Mouse (Mus musculus): ENCODE results near the gene Cemip. TPM values are rescaled to one million over a fixed set of nuclear protein-coding genes. Genes with fewer than 3 reads are reported as not detected.

The Cemip gene
- polyA plus RNA-seq, 1 experiment, result 11.2 TPM

DNA sequence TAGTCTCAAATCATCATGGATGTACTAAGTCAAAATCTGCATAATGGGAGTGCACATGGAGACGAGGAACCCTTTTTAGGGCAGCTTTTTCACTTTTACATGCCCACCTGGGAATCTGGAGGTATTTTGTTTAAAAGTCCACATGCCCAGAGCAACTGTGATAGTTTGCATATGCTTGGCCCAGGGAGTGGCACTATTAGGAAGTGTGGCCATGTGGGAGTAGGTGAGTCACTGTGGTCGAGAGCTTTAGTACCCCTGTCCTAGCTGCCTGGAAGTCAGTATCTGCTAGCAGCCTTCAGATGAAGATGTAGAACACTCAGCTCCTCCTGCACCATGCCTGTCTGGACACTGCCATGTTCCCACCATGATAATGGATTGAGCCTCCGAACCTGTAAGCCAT, 14.4 kb upstream of the Cemip start:
- Histone ChIP-seq H3K27me3 (ENCODE audit: control insufficient read depth, insufficient read depth, insufficient read length) (no peaks in the 10 kb centered on the region), H3K79me2 (ENCODE audit: control insufficient read depth, insufficient read depth) (no peaks in the 10 kb centered on the region), H3ac (ENCODE audit: control insufficient read depth, insufficient read length) (no peak overlapping the region), H3K4me3 (no peak overlapping the region), H3K4me2 (ENCODE audit: low read depth) (peak overlapping the region; percentile 56), H3K36me3 (ENCODE audit: control insufficient read depth, insufficient read depth) (no peaks in the 10 kb centered on the region)
- TF ChIP-seq POLR2A (IDR thresholded peaks at IDR 0.05; ENCODE audit: insufficient read length, low read depth) (peak; percentile 24), REST (IDR thresholded peaks at IDR 0.05; ENCODE audit: insufficient read depth, insufficient read length) (no peak), USF1 (IDR thresholded peaks at IDR 0.05; ENCODE audit: low read depth) (no peak), POLR2AphosphoS2 (IDR thresholded peaks at IDR 0.05; ENCODE audit: insufficient read length, low read depth) (no peak), MYOG (IDR thresholded peaks at IDR 0.05; ENCODE audit: control insufficient read depth in 1 of 3, insufficient read depth in 1 of 3, insufficient read length in 2 of 3, low read depth in 2 of 3) (peak in 1 of 3 experiments; percentile 19), MYOD1 (IDR thresholded peaks at IDR 0.05; ENCODE audit: control insufficient read depth in 1 of 3, insufficient read length in 2 of 3, low read depth in 2 of 3) (peak in 1 of 3 experiments; percentile 44)

DNA sequence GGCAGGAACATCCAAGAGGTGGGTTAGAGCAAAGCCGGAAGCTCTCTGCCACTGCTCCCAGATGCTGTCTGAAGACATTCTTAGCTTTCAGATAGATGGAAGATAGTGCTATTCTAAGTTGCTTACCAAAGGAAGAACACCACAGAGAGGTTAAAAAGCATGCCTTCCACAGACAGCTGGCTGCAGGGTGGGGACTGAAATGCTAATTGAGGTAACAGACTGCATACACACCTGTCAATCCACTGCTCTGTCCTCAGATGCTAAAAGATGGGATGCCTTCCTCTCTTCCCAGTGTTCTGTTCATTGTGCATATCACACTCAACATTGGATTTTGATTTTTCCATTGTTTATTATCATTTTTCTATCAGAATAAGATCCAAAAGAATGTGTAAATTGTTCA, 11.8 kb upstream of the Cemip start:
- TF ChIP-seq MYOD1 (IDR thresholded peaks at IDR 0.05; ENCODE audit: control insufficient read depth in 1 of 3, insufficient read length in 2 of 3, low read depth in 2 of 3), result peak; percentile 61 to 96 (median 68)
- no peak for TF ChIP-seq POLR2A (IDR thresholded peaks at IDR 0.05; ENCODE audit: insufficient read length, low read depth)
- TF ChIP-seq MYOG (IDR thresholded peaks at IDR 0.05; ENCODE audit: control insufficient read depth in 1 of 3, insufficient read depth in 1 of 3, insufficient read length in 2 of 3, low read depth in 2 of 3), result peak in 2 of 3 experiments; percentile 82 to 91
- TF ChIP-seq POLR2AphosphoS2 (IDR thresholded peaks at IDR 0.05; ENCODE audit: insufficient read length, low read depth), result no peak
- TF ChIP-seq TCF12 (IDR thresholded peaks at IDR 0.05; ENCODE audit: insufficient read depth, poor library complexity, severe bottlenecking), result peak; percentile 75
- TF ChIP-seq TCF3 (IDR thresholded peaks at IDR 0.05; ENCODE audit: insufficient read length, low read depth), result no peak
- Histone ChIP-seq H3K79me2 (ENCODE audit: control insufficient read depth, insufficient read depth) (no peaks in the 10 kb centered on the region), H3K4me3 (no peak overlapping the region), H3K4me2 (ENCODE audit: low read depth) (peak overlapping the region; percentile 39), H3K27me3 (ENCODE audit: control insufficient read depth, insufficient read depth, insufficient read length) (no peaks in the 10 kb centered on the region), H3K36me3 (ENCODE audit: control insufficient read depth, insufficient read depth) (no peaks in the 10 kb centered on the region), H3ac (ENCODE audit: control insufficient read depth, insufficient read length) (no peak overlapping the region)

DNA sequence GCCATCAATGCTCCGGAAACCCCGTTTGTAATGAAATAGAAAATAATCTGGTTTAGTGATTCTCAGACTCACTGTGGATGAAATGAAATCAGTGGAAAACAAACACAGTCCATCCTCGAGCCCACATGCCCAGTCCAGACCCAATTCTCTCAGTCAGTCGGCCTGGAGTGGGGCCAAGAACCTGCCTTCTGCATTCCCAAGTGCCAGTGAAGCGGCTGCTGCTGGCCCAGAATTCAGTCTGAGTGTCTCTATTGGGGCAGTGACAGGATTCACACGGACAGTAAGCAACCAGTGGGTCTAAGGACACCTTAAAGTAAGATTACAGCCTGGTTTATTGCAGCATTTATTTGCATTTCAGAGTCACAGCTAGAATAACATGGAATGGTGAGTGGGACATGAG, 10.2 kb upstream of the Cemip start:
- TF ChIP-seq TCF12 (IDR thresholded peaks at IDR 0.05; ENCODE audit: insufficient read depth, poor library complexity, severe bottlenecking) (no peak), REST (IDR thresholded peaks at IDR 0.05; ENCODE audit: insufficient read depth, insufficient read length) (no peak)
- H3K4me2 ChIP-seq (ENCODE audit: low read depth), result no peak overlapping the region
- no peaks in the 10 kb centered on the region for H3K79me2 ChIP-seq (ENCODE audit: control insufficient read depth, insufficient read depth)
- no peak overlapping the region for H3K4me3 ChIP-seq
- no peaks in the 10 kb centered on the region for H3K27me3 ChIP-seq (ENCODE audit: control insufficient read depth, insufficient read depth, insufficient read length)
- H3K36me3 ChIP-seq (ENCODE audit: control insufficient read depth, insufficient read depth), result no peaks in the 10 kb centered on the region
- H3ac ChIP-seq (ENCODE audit: control insufficient read depth, insufficient read length), result no peak overlapping the region

DNA sequence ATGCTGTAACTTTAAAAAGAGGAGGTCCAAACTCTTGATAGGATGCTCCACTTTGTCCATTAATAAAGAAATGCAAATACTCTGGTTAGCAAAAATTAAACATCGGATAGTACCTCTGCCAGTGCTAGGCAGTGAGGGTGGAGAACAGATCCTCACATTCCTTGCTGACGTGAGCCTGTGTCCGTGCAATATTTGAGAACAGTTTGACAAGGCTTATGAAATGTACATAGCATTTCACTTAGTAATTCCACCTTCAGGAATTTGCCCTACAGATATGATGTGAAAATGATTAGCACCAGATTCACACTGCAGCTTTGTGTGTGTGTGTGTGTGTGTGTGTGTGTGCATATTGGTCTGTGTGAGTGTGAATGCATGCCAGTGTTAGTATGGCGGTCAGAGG, 4.5 kb upstream of the Cemip start:
- H3K36me3 ChIP-seq (ENCODE audit: control insufficient read depth, insufficient read depth), result no peaks in the 10 kb centered on the region
- no peak overlapping the region for H3K4me2 ChIP-seq (ENCODE audit: low read depth)
- H3ac ChIP-seq (ENCODE audit: control insufficient read depth, insufficient read length), result no peak overlapping the region
- no peak overlapping the region for H3K4me3 ChIP-seq
- TF ChIP-seq E2F4 (IDR thresholded peaks at IDR 0.05; ENCODE audit: insufficient read depth), result no peak
- TF ChIP-seq REST (IDR thresholded peaks at IDR 0.05; ENCODE audit: insufficient read depth, insufficient read length), result no peak
- TF ChIP-seq MAX (IDR thresholded peaks at IDR 0.05; ENCODE audit: low read depth), result no peak
- no peak for TF ChIP-seq MYOG (IDR thresholded peaks at IDR 0.05; ENCODE audit: control insufficient read depth in 1 of 3, insufficient read depth in 1 of 3, insufficient read length in 2 of 3, low read depth in 2 of 3)
- no peak for TF ChIP-seq TCF12 (IDR thresholded peaks at IDR 0.05; ENCODE audit: insufficient read depth, poor library complexity, severe bottlenecking)
- TF ChIP-seq USF1 (IDR thresholded peaks at IDR 0.05; ENCODE audit: low read depth), result no peak
- TF ChIP-seq POLR2A (IDR thresholded peaks at IDR 0.05; ENCODE audit: insufficient read length, low read depth), result no peak
- TF ChIP-seq SRF (IDR thresholded peaks at IDR 0.05; ENCODE audit: control insufficient read depth, insufficient read length, low read depth), result no peak
- TF ChIP-seq TCF3 (IDR thresholded peaks at IDR 0.05; ENCODE audit: insufficient read length, low read depth), result no peak
- TF ChIP-seq CEBPB (IDR thresholded peaks at IDR 0.05; ENCODE audit: insufficient read depth, poor library complexity, severe bottlenecking), result no peak
- TF ChIP-seq MYOD1 (IDR thresholded peaks at IDR 0.05; ENCODE audit: control insufficient read depth in 1 of 3, insufficient read length in 2 of 3, low read depth in 2 of 3), result no peak
- TF ChIP-seq POLR2AphosphoS2 (IDR thresholded peaks at IDR 0.05; ENCODE audit: insufficient read length, low read depth), result no peak
- H3K79me2 ChIP-seq (ENCODE audit: control insufficient read depth, insufficient read depth), result no peaks in the 10 kb centered on the region
- H3K27me3 ChIP-seq (ENCODE audit: control insufficient read depth, insufficient read depth, insufficient read length), result no peaks in the 10 kb centered on the region

DNA sequence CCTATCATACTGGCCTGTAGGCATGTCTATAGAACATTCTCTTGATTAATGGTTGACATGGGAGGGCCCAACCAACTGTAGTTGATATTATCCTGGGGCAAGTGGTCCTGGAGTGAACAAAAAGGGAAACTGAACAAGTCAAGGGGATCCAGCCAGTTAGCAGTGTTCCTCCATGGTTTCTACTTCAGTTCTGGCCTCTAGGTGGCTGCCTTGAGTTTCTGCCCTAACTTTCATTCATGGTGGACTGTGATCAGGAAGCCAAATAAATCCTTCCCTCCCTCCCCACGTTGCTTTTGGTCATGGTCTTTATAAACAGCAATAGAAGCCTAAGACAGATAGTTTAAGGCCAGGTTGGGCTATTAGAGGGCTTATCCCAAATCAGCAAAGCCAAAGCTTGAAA, 3.5 kb upstream of the Cemip start:
- TF ChIP-seq TCF12 (IDR thresholded peaks at IDR 0.05; ENCODE audit: insufficient read depth, poor library complexity, severe bottlenecking) (no peak), CEBPB (IDR thresholded peaks at IDR 0.05; ENCODE audit: insufficient read depth, poor library complexity, severe bottlenecking) (no peak)
- Histone ChIP-seq H3K4me2 (ENCODE audit: low read depth) (no peak overlapping the region), H3K36me3 (ENCODE audit: control insufficient read depth, insufficient read depth) (no peaks in the 10 kb centered on the region), H3K27me3 (ENCODE audit: control insufficient read depth, insufficient read depth, insufficient read length) (no peaks in the 10 kb centered on the region), H3K79me2 (ENCODE audit: control insufficient read depth, insufficient read depth) (no peaks in the 10 kb centered on the region), H3K4me3 (no peak overlapping the region), H3ac (ENCODE audit: control insufficient read depth, insufficient read length) (no peak overlapping the region)

DNA sequence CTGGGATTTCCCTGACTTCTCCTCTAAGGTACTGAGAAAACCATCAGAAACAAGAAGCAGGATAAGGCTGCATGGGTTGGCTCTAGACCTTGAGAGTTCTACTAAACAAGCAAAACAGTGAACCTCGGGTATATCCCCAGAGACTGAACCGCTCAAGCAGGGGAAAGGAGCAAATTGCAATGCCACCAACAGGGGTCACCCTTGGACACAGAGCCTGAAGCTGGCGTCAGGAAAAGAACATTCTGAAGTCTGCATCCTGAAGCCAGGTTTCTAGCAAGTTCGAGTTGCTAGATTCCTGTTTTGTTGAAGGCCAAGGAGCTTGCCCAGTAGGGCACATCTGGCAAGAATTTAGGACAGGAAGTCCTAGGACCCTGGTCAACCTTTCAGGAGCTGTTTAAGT, 2.7 kb upstream of the Cemip start:
- H3K4me2 ChIP-seq (ENCODE audit: low read depth), result peak overlapping the region; percentile 27
- TF ChIP-seq POLR2A (IDR thresholded peaks at IDR 0.05; ENCODE audit: insufficient read length, low read depth), result no peak
- no peak for TF ChIP-seq MYOD1 (IDR thresholded peaks at IDR 0.05; ENCODE audit: control insufficient read depth in 1 of 3, insufficient read length in 2 of 3, low read depth in 2 of 3)
- TF ChIP-seq MAX (IDR thresholded peaks at IDR 0.05; ENCODE audit: low read depth), result no peak
- TF ChIP-seq TCF12 (IDR thresholded peaks at IDR 0.05; ENCODE audit: insufficient read depth, poor library complexity, severe bottlenecking), result no peak
- TF ChIP-seq USF1 (IDR thresholded peaks at IDR 0.05; ENCODE audit: low read depth), result no peak
- TF ChIP-seq TCF3 (IDR thresholded peaks at IDR 0.05; ENCODE audit: insufficient read length, low read depth), result no peak
- no peak for TF ChIP-seq SRF (IDR thresholded peaks at IDR 0.05; ENCODE audit: control insufficient read depth, insufficient read length, low read depth)
- no peak for TF ChIP-seq POLR2AphosphoS2 (IDR thresholded peaks at IDR 0.05; ENCODE audit: insufficient read length, low read depth)
- no peak for TF ChIP-seq CEBPB (IDR thresholded peaks at IDR 0.05; ENCODE audit: insufficient read depth, poor library complexity, severe bottlenecking)
- TF ChIP-seq REST (IDR thresholded peaks at IDR 0.05; ENCODE audit: insufficient read depth, insufficient read length), result no peak
- TF ChIP-seq E2F4 (IDR thresholded peaks at IDR 0.05; ENCODE audit: insufficient read depth), result no peak
- TF ChIP-seq MYOG (IDR thresholded peaks at IDR 0.05; ENCODE audit: control insufficient read depth in 1 of 3, insufficient read depth in 1 of 3, insufficient read length in 2 of 3, low read depth in 2 of 3), result no peak

More for the DNA sequence above, 2.7 kb upstream of the Cemip start:
- Histone ChIP-seq H3K36me3 (ENCODE audit: control insufficient read depth, insufficient read depth) (no peaks in the 10 kb centered on the region), H3K79me2 (ENCODE audit: control insufficient read depth, insufficient read depth) (no peaks in the 10 kb centered on the region), H3K4me3 (no peak overlapping the region), H3K27me3 (ENCODE audit: control insufficient read depth, insufficient read depth, insufficient read length) (no peaks in the 10 kb centered on the region), H3ac (ENCODE audit: control insufficient read depth, insufficient read length) (no peak overlapping the region)
